Mouse (Mus musculus) heart, postnatal 0 days (tissue): ENCODE results near the gene Araf. TPM values are rescaled to one million over a fixed set of nuclear protein-coding genes. Genes with fewer than 3 reads are reported as not detected.

ENCODE experiments used
- ATAC-seq: fragments of 200-750 bp; cut with Nextera tagmentation; 2 replicates; pipeline ENCODE4 v1.8.0; 2017; ENCODE audit warnings: low read depth, moderate number of reproducible peaks, moderate library complexity; ENCODE audit not compliant: insufficient read depth
- DNase-seq: peaks from one replicate; pipeline ENCODE4 v3.0.0-alpha.2; 2016; ENCODE audit warnings: low spot score
- H3K27ac ChIP-seq: fragments of 300-500 bp; sonication (generic); 2 replicates; pipeline ENCODE4 v1.5.1; 2014; ENCODE audit warnings: low read depth, mild to moderate bottlenecking
- H3K27me3 ChIP-seq: fragments of 300-500 bp; sonication (generic); 2 replicates; pipeline ENCODE4 v1.6.1; 2014; ENCODE audit warnings: low read length, mixed read lengths; ENCODE audit not compliant: control insufficient read depth, insufficient read depth
- H3K36me3 ChIP-seq: fragments of 300-500 bp; sonication (generic); replicated peaks from 2 replicates; pipeline ENCODE4 v1.6.1; 2014; ENCODE audit warnings: low read length, mixed read lengths; ENCODE audit not compliant: control insufficient read depth, insufficient read depth
- H3K4me1 ChIP-seq: fragments of 300-500 bp; sonication (generic); 2 replicates; pipeline ENCODE4 v1.6.1; 2014; ENCODE audit warnings: antibody characterized with exemption; ENCODE audit not compliant: control insufficient read depth, insufficient read depth
- H3K4me2 ChIP-seq: fragments of 300-500 bp; sonication (generic); 2 replicates; pipeline ENCODE4 v1.6.1; 2014; ENCODE audit warnings: low read depth, mild to moderate bottlenecking, low read length, moderate library complexity
- H3K4me3 ChIP-seq: fragments of 300-500 bp; sonication (generic); 2 replicates; pipeline ENCODE4 v1.5.1; 2014; ENCODE audit warnings: low read depth, low read length
- H3K9ac ChIP-seq: fragments of 300-500 bp; sonication (generic); replicated peaks from 2 replicates; pipeline ENCODE4 v1.6.1; 2014; ENCODE audit warnings: low read depth, low read length, mixed read lengths
- H3K9me3 ChIP-seq: fragments of 300-500 bp; sonication (generic); replicated peaks from 2 replicates; pipeline ENCODE4 v1.6.1; 2016; ENCODE audit warnings: low read length; ENCODE audit not compliant: control insufficient read depth
- CTCF ChIP-seq: IDR thresholded peaks from 2 replicates; pipeline ENCODE4 v1.5.1; 2016; ENCODE audit warnings: antibody characterized with exemption, control low read depth, low read depth
- EP300 ChIP-seq: IDR thresholded peaks from 2 replicates; pipeline ENCODE4 v1.6.1; 2016; ENCODE audit warnings: antibody characterized with exemption, low read depth
- WGBS: fragments of 180-500 bp; shearing (Covaris S2); extraction: QIAGEN DNeasy Blood & Tissue Kit; methylation state at CpG from one replicate; pipeline ENCODE4 v1.1.7; 2014; 5-methylcytosine and 5-hydroxymethylcytosine counted together
- polyA plus RNA-seq: library from polyadenylated mRNA; unstranded; fragments of >200 nt; fragmentation: Nextera tagmentation; extraction: Ambion mirVana; gene quantifications from 2 replicates; pipeline ENCODE4 v1.2.1, GENCODE M21; 2015
- total RNA-seq: library from RNA; depleted of rRNA; stranded (reverse); fragments of >200 nt; gene quantifications from 2 replicates; pipeline ENCODE4 v1.2.3, GENCODE M21; 2014; ENCODE audit warnings: low replicate concordance

Araf gene
- total and polyA plus RNA-seq, 2 experiments from 2014 or later = 89.5 to 163 TPM

- Histone ChIP-seq H3K9me3 (no peaks in the 10 kb centered on the region), H3K4me1 (0 out of 2 replicates have a peak, but pooled peaks cover 4% of the 10 kb centered on the region), H3K27me3 (no peaks in the 10 kb centered on the region), H3K36me3 (peaks cover 8% of the 10 kb centered on the region), H3K4me3 (peak overlapping the region; percentile 62), H3K27ac (peak overlapping the region; percentile 64), H3K4me2 (peak overlapping the region; percentile 59), H3K9ac (peak overlapping the region; percentile 56)
- TF ChIP-seq EP300 (0 out of 2 replicates have a peak, but pooled peaks have one; percentile 26), CTCF (no peak)
- peak; percentile 99 for ATAC-seq
- WGBS = 12% methylated on average over 42 of the region's 42 CpGs
- peak; percentile 85 for DNase-seq
Measured at GRCm38 (mm10) chrX:20848256-20848984, 50.8 kb downstream of the Araf start.

GRCm38 (mm10) chrX:20853794-20854193 lies 56.2 kb downstream of the Araf start:
- no peak for TF ChIP-seq CTCF
- TF ChIP-seq EP300 = no peak

GRCm38 (mm10) chrX:20861453-20862104 lies 64.0 kb downstream of the Araf start:
- no peak for TF ChIP-seq EP300
- TF ChIP-seq CTCF = no peak
- H3K36me3 ChIP-seq = peaks cover 5% of the 10 kb centered on the region; the same call in 1 of the 2 replicates
- no peak overlapping the region for H3K27ac ChIP-seq
- no peaks in the 10 kb centered on the region for H3K9me3 ChIP-seq
- H3K4me2 ChIP-seq = no peak overlapping the region
- WGBS = 34% methylated on average over 5 of the region's 5 CpGs
- DNase-seq = no peak
- no peak overlapping the region for H3K9ac ChIP-seq
- H3K27me3 ChIP-seq = no peaks in the 10 kb centered on the region
- no peak overlapping the region for H3K4me3 ChIP-seq
- no peak for ATAC-seq
- 0 out of 2 replicates have a peak, but pooled peaks cover 5% of the 10 kb centered on the region for H3K4me1 ChIP-seq

More at GRCm38 (mm10) chrX:20853794-20854193, 56.2 kb downstream of the Araf start:
- DNase-seq (no peak), ATAC-seq (no peak)
- Histone ChIP-seq H3K27me3 (no peaks in the 10 kb centered on the region), H3K4me2 (no peak overlapping the region), H3K27ac (no peak overlapping the region), H3K36me3 (peaks cover 21% of the 10 kb centered on the region), H3K4me1 (0 out of 2 replicates have a peak, but pooled peaks cover 4% of the 10 kb centered on the region), H3K4me3 (no peak overlapping the region), H3K9me3 (no peaks in the 10 kb centered on the region), H3K9ac (no peak overlapping the region)
- WGBS = 87% methylated on average over 7 of the region's 7 CpGs

GRCm38 (mm10) chrX:20862105-20863065 lies 64.8 kb downstream of the Araf start:
- Histone ChIP-seq H3K4me2 (peak overlapping the region; percentile 6; the same call in 1 of the 2 replicates), H3K9me3 (no peaks in the 10 kb centered on the region), H3K27ac (no peak overlapping the region), H3K4me3 (no peak overlapping the region), H3K27me3 (no peaks in the 10 kb centered on the region), H3K9ac (no peak overlapping the region), H3K4me1 (0 out of 2 replicates have a peak, but pooled peaks cover 5% of the 10 kb centered on the region), H3K36me3 (peaks cover 5% of the 10 kb centered on the region; the same call in 1 of the 2 replicates)
- TF ChIP-seq EP300 (no peak), CTCF (no peak)
- 38% methylated on average over 22 of the region's 29 CpGs for WGBS
- ATAC-seq = peak; percentile 40; the same call in 1 of the 2 replicates
- DNase-seq = no peak
